Mouse (Mus musculus) kidney, adult 8-10 months (tissue): Measurements from ENCODE around the gene Zfp523.

Experiments
- DNase-seq, 2 experiments: peaks; one replicate each; pipeline ENCODE4 v3.0.0; 2022

Gene Zfp523

GRCm38 (mm10) chr17:28161310-28161881, 15.5 kb upstream of the Zfp523 start:
- no peak for DNase-seq

GRCm38 (mm10) chr17:28163666-28164065, 13.3 kb upstream of the Zfp523 start:
- DNase-seq = peak; percentile 60 to 68

GRCm38 (mm10) chr17:28170460-28171305, 6.2 kb upstream of the Zfp523 start:
- DNase-seq = no peak

GRCm38 (mm10) chr17:28172690-28173089, 4.2 kb upstream of the Zfp523 start:
- DNase-seq = no peak

GRCm38 (mm10) chr17:28177540-28178046, 664 bp downstream of the Zfp523 start:
- DNase-seq = peak in 1 of 2 experiments; percentile 24

- no peak for DNase-seq
These were observed 3.4 kb downstream of the Zfp523 start for GRCm38 (mm10) chr17:28180331-28180730.

- no peak for DNase-seq
These were observed 4.0 kb downstream of the Zfp523 start for GRCm38 (mm10) chr17:28180783-28181544.

GRCm38 (mm10) chr17:28184971-28185638, 8.2 kb downstream of the Zfp523 start:
- DNase-seq = no peak

- DNase-seq = peak; percentile 20 to 36
These were observed 11.4 kb downstream of the Zfp523 start for GRCm38 (mm10) chr17:28188313-28188712.

- DNase-seq = no peak
These were observed 15.8 kb downstream of the Zfp523 start for GRCm38 (mm10) chr17:28192754-28193153.

- DNase-seq = no peak
These were observed 16.6 kb downstream of the Zfp523 start for GRCm38 (mm10) chr17:28193559-28193958.

GRCm38 (mm10) chr17:28195033-28195432, 18.1 kb downstream of the Zfp523 start:
- DNase-seq = no peak

GRCm38 (mm10) chr17:28197646-28198045, 20.7 kb downstream of the Zfp523 start:
- no peak for DNase-seq

- no peak for DNase-seq
These were observed 25.1 kb downstream of the Zfp523 start for GRCm38 (mm10) chr17:28201982-28202381.

GRCm38 (mm10) chr17:28204052-28204720, 27.3 kb downstream of the Zfp523 start:
- DNase-seq = peak in 1 of 2 experiments; percentile 24

GRCm38 (mm10) chr17:28205443-28205842, 28.5 kb downstream of the Zfp523 start:
- no peak for DNase-seq

GRCm38 (mm10) chr17:28207092-28207491, 30.2 kb downstream of the Zfp523 start:
- DNase-seq = no peak

GRCm38 (mm10) chr17:28207591-28208313, 30.8 kb downstream of the Zfp523 start, which contains the start of gene Def6:
Gene Def6 (plus strand): TSS chr17:28207778.
- DNase-seq = peak; percentile 57 to 68

GRCm38 (mm10) chr17:28208314-28208612, 31.3 kb downstream of the Zfp523 start:
- no peak for DNase-seq

- DNase-seq = no peak
These were observed 32.7 kb downstream of the Zfp523 start for GRCm38 (mm10) chr17:28209457-28210110.

GRCm38 (mm10) chr17:28211921-28212341, 35.0 kb downstream of the Zfp523 start:
- no peak for DNase-seq
